Mouse (Mus musculus): ENCODE measurements around the gene Tmc3.

DNA sequence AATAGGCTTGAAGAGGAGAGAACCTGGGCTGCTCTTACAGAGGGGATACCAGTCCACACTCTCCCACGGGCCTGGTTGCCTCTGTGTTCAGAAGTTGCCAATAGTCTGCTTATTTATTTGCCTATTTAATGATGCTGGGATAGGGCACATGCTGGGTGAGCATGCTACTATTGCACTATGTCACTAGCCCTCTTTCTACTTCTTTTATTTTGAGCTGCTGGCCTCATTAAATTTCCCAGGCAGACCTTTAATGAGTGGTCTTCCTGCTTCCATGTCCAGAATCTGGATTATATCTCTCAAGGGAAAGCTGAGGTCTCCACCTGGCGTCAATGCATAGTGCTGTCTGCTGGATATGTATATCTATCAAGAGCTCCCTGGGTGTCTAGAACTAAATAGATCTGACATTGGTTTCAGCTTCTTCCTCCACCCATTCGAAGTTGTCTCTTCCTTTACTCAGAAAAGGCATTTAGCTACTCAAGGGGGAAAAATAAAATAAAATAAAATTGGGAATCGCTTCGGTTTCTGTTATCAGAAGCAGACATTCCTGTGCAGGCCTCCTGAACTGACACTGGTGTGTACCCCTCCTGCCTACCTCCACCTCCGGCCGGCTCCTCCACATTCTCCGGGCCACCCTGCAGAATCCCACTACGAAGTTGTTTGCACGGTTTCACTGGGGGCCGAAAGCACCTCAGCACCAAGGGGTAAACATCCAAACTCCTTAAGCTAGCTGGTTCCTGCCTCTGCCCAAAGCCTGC is 46.5 kb downstream of the Tmc3 start:
- TF ChIP-seq CTCF (IDR thresholded peaks at IDR 0.05; ENCODE audit: insufficient read depth, low read depth, low read length): no peak
- no peak for TF ChIP-seq POLR2A (IDR thresholded peaks at IDR 0.05; ENCODE audit: insufficient read depth, low read depth, low read length)

Data from olfactory bulb, adult 2 months (tissue).